Mouse (Mus musculus) layer of hippocampus, adult 11-12 months (tissue): ENCODE measurements around the gene Clip1.

Source experiments
- DNase-seq: peaks from one replicate; pipeline ENCODE4 v3.0.0; 2022; ENCODE audit warnings: low spot score

Gene Clip1

GRCm38 (mm10) chr5:123602174-123602573 is 82.2 kb downstream of the Clip1 start:
- no peak for DNase-seq

- no peak for DNase-seq
These were observed 85.1 kb downstream of the Clip1 start for GRCm38 (mm10) chr5:123599319-123599718.

GRCm38 (mm10) chr5:123593622-123594280 is 90.7 kb downstream of the Clip1 start:
- no peak for DNase-seq

- no peak for DNase-seq
These were observed 104.4 kb downstream of the Clip1 start for GRCm38 (mm10) chr5:123580043-123580442.

- DNase-seq, result no peak
These were observed 107.7 kb downstream of the Clip1 start for GRCm38 (mm10) chr5:123576696-123577095.

GRCm38 (mm10) chr5:123573362-123573761 is 111.1 kb downstream of the Clip1 start:
- no peak for DNase-seq

GRCm38 (mm10) chr5:123572357-123573186 is 111.8 kb downstream of the Clip1 start, which contains the start of gene Vps33a:
Gene Vps33a, minus strand, starts transcription at chr5:123573038.
- peak; percentile 99 for DNase-seq

GRCm38 (mm10) chr5:123561128-123561527 is 123.3 kb downstream of the Clip1 start:
- DNase-seq, result peak; percentile 1

GRCm38 (mm10) chr5:123559588-123559987 is 124.8 kb downstream of the Clip1 start:
- DNase-seq, result peak; percentile 1

GRCm38 (mm10) chr5:123556451-123556850 is 128.0 kb downstream of the Clip1 start:
- peak; percentile 57 for DNase-seq

GRCm38 (mm10) chr5:123555693-123556092 is 128.7 kb downstream of the Clip1 start:
- peak; percentile 1 for DNase-seq

GRCm38 (mm10) chr5:123533801-123534200 is 150.6 kb downstream of the Clip1 start:
- DNase-seq, result peak; percentile 1

GRCm38 (mm10) chr5:123530056-123530455 is 154.4 kb downstream of the Clip1 start:
- peak; percentile 2 for DNase-seq

GRCm38 (mm10) chr5:123528641-123529040 is 155.8 kb downstream of the Clip1 start:
- peak; percentile 4 for DNase-seq
